Mouse (Mus musculus): ENCODE measurements at regions not wholly inside any gene's neighbourhood (a gene's known extent, or its start where the extent isn't known, plus 50 kb on each side); places are given as distances from the start of the nearest gene placed in this dataset.

DNA sequence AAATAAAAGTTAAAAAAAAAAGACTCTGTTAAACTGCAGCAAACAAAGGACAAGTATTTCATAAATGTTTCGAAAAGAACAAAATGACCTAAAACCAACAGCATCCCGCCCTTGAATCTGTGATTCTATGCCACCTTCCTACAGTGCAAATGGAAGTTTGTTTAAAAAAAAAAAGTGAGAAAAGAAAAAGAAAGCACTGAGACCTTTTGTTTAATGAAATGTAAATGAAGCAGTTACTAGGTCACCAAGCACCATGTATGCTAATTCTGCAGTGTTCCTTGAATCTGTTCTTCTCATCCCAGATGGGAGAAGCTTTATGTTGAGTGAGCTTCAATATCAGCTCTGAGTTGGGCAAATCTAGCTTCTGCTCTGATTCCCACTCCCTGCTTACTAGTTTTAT, 64.8 kb downstream of the Dnajb9 start:
- no peaks in the 10 kb centered on the region for H3K9me3 ChIP-seq (ENCODE audit: control insufficient read depth, low read length)
- H3K27ac ChIP-seq, result no peak overlapping the region
- no peak overlapping the region for H3K4me2 ChIP-seq (replicated peaks)
- no peak overlapping the region for H3K9ac ChIP-seq
- H3K36me3 ChIP-seq (replicated peaks; ENCODE audit: control insufficient read depth, insufficient read depth), result no peaks in the 10 kb centered on the region
- no peaks in the 10 kb centered on the region for H3K27me3 ChIP-seq (ENCODE audit: control insufficient read depth, insufficient read depth, low read length)
- DNase-seq (ENCODE audit: low spot score), result no peak
- WGBS, result 90% methylated on average over 2 of the region's 2 CpGs
- H3K4me1 ChIP-seq (replicated peaks; ENCODE audit: control insufficient read depth, insufficient read depth, low read length), result no peaks in the 10 kb centered on the region
- ATAC-seq (ENCODE audit: low FRiP score), result no peak
- no peak overlapping the region for H3K4me3 ChIP-seq (replicated peaks; ENCODE audit: low read length)

DNA sequence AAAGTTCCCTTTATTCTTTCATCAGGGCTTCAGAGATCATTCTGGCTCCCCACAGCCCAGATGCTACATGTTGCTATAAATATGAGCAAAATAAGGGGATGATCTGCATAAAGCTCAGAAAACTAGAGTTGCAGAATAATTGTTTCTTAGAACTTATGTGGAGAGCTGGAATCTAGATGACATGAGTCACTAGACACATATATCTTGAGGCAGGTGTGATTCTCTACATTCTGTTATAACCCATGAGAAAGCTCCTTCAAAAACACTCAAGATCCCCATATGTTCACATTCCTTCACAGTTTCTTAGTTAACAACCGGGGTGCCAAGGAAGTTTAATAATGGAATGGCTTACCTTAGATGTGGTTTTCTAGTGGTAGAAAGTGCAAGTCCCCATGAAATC, 71.1 kb downstream of the Dnajb9 start:
- H3K4me3 ChIP-seq (replicated peaks; ENCODE audit: low read length), result no peak overlapping the region
- no peak overlapping the region for H3K4me2 ChIP-seq (replicated peaks)
- no peaks in the 10 kb centered on the region for H3K4me1 ChIP-seq (replicated peaks; ENCODE audit: control insufficient read depth, insufficient read depth, low read length)
- no peak overlapping the region for H3K9ac ChIP-seq
- WGBS, result 91% methylated on average over 1 of the region's 1 CpGs
- no peaks in the 10 kb centered on the region for H3K27me3 ChIP-seq (ENCODE audit: control insufficient read depth, insufficient read depth, low read length)
- H3K27ac ChIP-seq, result no peak overlapping the region
- no peak for DNase-seq (ENCODE audit: low spot score)
- H3K36me3 ChIP-seq (replicated peaks; ENCODE audit: control insufficient read depth, insufficient read depth), result no peaks in the 10 kb centered on the region
- H3K9me3 ChIP-seq (ENCODE audit: control insufficient read depth, low read length), result no peaks in the 10 kb centered on the region
- ATAC-seq (ENCODE audit: low FRiP score), result no peak

DNA sequence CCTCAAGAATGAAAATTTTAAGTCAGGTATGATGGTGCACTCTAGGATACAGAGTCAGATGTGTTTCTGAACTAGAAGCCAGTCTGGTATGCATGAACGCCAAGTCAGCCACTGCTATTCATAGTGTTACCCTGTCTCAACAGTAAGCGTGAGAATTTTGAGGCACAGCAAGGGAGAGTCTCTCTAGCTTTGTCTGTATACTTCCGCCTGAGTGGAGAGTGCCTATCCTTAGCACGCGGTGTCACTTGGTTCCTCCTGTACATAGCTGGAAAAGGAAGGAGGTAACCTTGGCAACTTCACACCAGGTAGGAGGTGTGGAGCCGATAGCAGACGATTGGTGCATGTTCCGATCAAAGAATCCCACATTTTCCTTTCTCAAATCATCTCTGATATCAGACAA, 81.3 kb downstream of the Dnajb9 start:
- Histone ChIP-seq H3K9me3 (ENCODE audit: control insufficient read depth, low read length) (no peaks in the 10 kb centered on the region), H3K27me3 (ENCODE audit: control insufficient read depth, insufficient read depth, low read length) (no peaks in the 10 kb centered on the region), H3K4me2 (replicated peaks) (no peak overlapping the region), H3K36me3 (replicated peaks; ENCODE audit: control insufficient read depth, insufficient read depth) (no peaks in the 10 kb centered on the region), H3K4me1 (replicated peaks; ENCODE audit: control insufficient read depth, insufficient read depth, low read length) (no peaks in the 10 kb centered on the region), H3K9ac (no peak overlapping the region), H3K27ac (no peak overlapping the region), H3K4me3 (replicated peaks; ENCODE audit: low read length) (no peak overlapping the region)
- 78% methylated on average over 8 of the region's 8 CpGs for WGBS
- DNase-seq (ENCODE audit: low spot score) (no peak), ATAC-seq (ENCODE audit: low FRiP score) (no peak)

DNA sequence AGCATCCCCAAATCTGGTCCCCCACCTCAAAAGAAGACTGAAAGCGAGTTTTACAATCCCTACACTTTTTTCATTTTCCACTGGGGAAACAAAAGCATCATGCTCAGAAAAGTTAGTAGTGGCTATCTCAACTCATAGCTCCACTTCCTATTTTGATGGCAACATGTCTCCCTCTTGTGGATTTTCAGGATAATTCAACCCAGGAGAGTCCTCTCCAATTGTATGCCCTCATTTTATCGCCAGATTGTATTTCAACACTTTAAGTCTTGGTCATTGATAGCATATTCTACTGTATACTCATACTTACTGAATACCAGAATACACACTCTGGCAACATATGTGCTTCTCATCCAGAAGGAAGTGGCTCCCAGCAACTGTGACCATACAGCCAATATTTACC, 105.0 kb downstream of the Dnajb9 start:
- ATAC-seq (ENCODE audit: low FRiP score) (no peak), DNase-seq (ENCODE audit: low spot score) (peak; percentile 76)
- no peaks in the 10 kb centered on the region for H3K9me3 ChIP-seq (ENCODE audit: control insufficient read depth, low read length)
- 48% methylated on average over 2 of the region's 2 CpGs for WGBS
- H3K4me1 ChIP-seq (replicated peaks; ENCODE audit: control insufficient read depth, insufficient read depth, low read length), result no peaks in the 10 kb centered on the region
- H3K4me3 ChIP-seq (replicated peaks; ENCODE audit: low read length), result no peak overlapping the region
- no peak overlapping the region for H3K9ac ChIP-seq
- no peaks in the 10 kb centered on the region for H3K36me3 ChIP-seq (replicated peaks; ENCODE audit: control insufficient read depth, insufficient read depth)
- no peaks in the 10 kb centered on the region for H3K27me3 ChIP-seq (ENCODE audit: control insufficient read depth, insufficient read depth, low read length)
- H3K27ac ChIP-seq, result no peak overlapping the region
- no peak overlapping the region for H3K4me2 ChIP-seq (replicated peaks)

DNA sequence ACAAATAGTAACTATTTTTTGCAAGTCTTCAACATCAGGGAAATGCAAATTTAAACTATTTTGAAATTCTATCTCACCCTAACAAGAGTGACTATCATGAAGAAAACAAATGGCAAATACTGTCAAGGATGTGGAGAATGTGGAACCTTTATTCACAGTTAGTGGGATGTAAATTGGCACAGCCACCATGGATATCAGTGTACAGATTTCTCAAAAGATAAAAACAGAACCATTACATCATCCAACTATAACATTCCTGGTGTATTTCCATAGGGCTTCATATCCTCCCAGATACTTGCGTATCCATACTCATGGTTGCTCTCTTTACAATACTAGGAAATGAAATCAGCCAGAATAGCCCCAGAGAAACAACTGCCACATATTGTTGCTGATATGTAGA, 110.9 kb downstream of the Dnajb9 start:
- WGBS, result 95% methylated on average over 1 of the region's 1 CpGs
- Histone ChIP-seq H3K36me3 (replicated peaks; ENCODE audit: control insufficient read depth, insufficient read depth) (no peaks in the 10 kb centered on the region), H3K9me3 (ENCODE audit: control insufficient read depth, low read length) (no peaks in the 10 kb centered on the region), H3K4me2 (replicated peaks) (no peak overlapping the region), H3K4me1 (replicated peaks; ENCODE audit: control insufficient read depth, insufficient read depth, low read length) (no peaks in the 10 kb centered on the region), H3K4me3 (replicated peaks; ENCODE audit: low read length) (no peak overlapping the region), H3K9ac (no peak overlapping the region), H3K27ac (no peak overlapping the region), H3K27me3 (ENCODE audit: control insufficient read depth, insufficient read depth, low read length) (no peaks in the 10 kb centered on the region)
- no peak for DNase-seq (ENCODE audit: low spot score)
- ATAC-seq (ENCODE audit: low FRiP score), result no peak

DNA sequence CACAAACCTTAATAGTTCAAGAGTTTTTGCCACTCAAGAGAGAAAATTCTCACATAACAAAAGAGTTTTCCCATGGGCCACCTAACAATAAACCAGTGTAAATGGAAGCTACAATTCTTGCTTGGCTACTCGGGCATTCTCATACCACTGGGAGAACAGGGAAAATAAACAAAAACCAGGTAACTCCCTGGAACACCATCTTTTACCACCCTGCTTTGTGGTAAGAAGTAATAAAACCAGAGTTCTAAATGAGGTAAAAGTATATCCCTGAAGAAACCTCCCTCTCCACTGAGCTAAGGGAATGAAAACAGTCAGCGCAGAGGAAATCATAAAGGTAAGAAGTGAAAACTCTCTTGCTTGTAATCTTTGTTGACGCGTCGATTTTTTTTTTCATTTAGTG, 138.4 kb downstream of the Dnajb9 start:
- DNase-seq (ENCODE audit: low spot score) (no peak), ATAC-seq (ENCODE audit: low FRiP score) (no peak)
- no peaks in the 10 kb centered on the region for H3K9me3 ChIP-seq (ENCODE audit: control insufficient read depth, low read length)
- 91% methylated on average over 5 of the region's 5 CpGs for WGBS
- H3K27ac ChIP-seq, result no peak overlapping the region
- H3K36me3 ChIP-seq (replicated peaks; ENCODE audit: control insufficient read depth, insufficient read depth), result no peaks in the 10 kb centered on the region
- H3K4me1 ChIP-seq (replicated peaks; ENCODE audit: control insufficient read depth, insufficient read depth, low read length), result no peaks in the 10 kb centered on the region
- no peak overlapping the region for H3K4me3 ChIP-seq (replicated peaks; ENCODE audit: low read length)
- H3K4me2 ChIP-seq (replicated peaks), result no peak overlapping the region
- H3K27me3 ChIP-seq (ENCODE audit: control insufficient read depth, insufficient read depth, low read length), result no peaks in the 10 kb centered on the region
- H3K9ac ChIP-seq, result no peak overlapping the region

DNA sequence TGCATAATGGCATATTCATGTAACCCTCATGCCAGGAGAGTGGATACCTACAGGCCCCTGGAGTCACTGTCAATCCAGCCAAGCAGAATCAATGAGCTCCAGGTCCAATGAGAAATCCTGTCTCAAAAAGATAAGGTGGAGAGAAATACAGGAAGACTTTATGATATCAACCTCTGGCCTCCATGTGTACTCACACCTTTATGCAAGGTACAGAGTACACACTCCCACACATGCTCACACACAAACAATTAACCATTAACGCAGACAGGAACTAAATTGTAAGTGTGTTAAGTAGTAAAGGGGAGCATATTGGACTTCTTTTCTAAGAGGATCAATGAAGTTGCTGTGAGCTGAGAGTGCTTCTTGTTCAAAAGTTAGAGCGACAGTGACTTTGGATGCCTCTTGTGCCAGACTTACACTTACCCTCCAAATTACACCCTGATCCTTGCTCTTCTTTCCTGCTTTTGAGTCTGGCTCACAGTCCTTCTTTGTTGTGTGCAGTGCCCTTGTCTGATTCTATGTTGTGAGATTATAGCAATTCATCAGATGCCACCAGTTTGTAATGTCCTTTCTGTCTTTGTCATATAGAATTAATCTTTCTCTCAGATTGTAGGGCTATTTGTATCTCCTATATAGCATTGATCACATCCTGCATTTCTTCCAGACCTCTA, 153.5 kb downstream of the Dnajb9 start:
- H3K4me2 ChIP-seq (replicated peaks), result no peak overlapping the region
- 92% methylated on average over 2 of the region's 2 CpGs for WGBS

DNA sequence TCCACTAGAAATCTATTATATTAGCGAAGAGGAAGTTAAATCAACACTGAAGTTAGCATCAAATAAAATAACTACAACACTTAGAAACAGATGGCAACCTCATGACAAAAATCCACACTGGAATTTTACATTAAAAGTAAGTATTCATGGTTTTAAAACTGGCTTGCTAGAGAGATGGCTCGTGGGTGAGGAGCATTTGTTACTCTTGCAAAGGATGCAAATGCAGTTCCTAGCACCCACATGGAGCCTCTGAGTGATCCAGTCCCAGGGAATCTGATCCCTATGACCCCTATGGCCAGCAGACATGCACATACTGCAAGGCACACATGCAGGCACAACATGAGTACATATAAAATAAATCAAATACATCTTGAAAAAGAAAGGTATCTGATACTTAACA, 164.3 kb downstream of the Dnajb9 start:
- Histone ChIP-seq H3K4me2 (replicated peaks) (no peak overlapping the region), H3K36me3 (replicated peaks; ENCODE audit: control insufficient read depth, insufficient read depth) (no peaks in the 10 kb centered on the region), H3K9ac (no peak overlapping the region), H3K4me3 (replicated peaks; ENCODE audit: low read length) (no peak overlapping the region), H3K27ac (no peak overlapping the region), H3K27me3 (ENCODE audit: control insufficient read depth, insufficient read depth, low read length) (no peaks in the 10 kb centered on the region), H3K9me3 (ENCODE audit: control insufficient read depth, low read length) (no peaks in the 10 kb centered on the region), H3K4me1 (replicated peaks; ENCODE audit: control insufficient read depth, insufficient read depth, low read length) (no peaks in the 10 kb centered on the region)
- ATAC-seq (ENCODE audit: low FRiP score) (no peak), DNase-seq (ENCODE audit: low spot score) (no peak)
- 71% methylated on average over 2 of the region's 2 CpGs for WGBS

More for the DNA sequence above, 153.5 kb downstream of the Dnajb9 start:
- ATAC-seq (ENCODE audit: low FRiP score), result no peak
- no peak overlapping the region for H3K9ac ChIP-seq
- no peaks in the 10 kb centered on the region for H3K27me3 ChIP-seq (ENCODE audit: control insufficient read depth, insufficient read depth, low read length)
- H3K27ac ChIP-seq, result no peak overlapping the region
- H3K4me1 ChIP-seq (replicated peaks; ENCODE audit: control insufficient read depth, insufficient read depth, low read length), result no peaks in the 10 kb centered on the region
- no peak overlapping the region for H3K4me3 ChIP-seq (replicated peaks; ENCODE audit: low read length)
- no peaks in the 10 kb centered on the region for H3K36me3 ChIP-seq (replicated peaks; ENCODE audit: control insufficient read depth, insufficient read depth)
- no peaks in the 10 kb centered on the region for H3K9me3 ChIP-seq (ENCODE audit: control insufficient read depth, low read length)
- no peak for DNase-seq (ENCODE audit: low spot score)

DNA sequence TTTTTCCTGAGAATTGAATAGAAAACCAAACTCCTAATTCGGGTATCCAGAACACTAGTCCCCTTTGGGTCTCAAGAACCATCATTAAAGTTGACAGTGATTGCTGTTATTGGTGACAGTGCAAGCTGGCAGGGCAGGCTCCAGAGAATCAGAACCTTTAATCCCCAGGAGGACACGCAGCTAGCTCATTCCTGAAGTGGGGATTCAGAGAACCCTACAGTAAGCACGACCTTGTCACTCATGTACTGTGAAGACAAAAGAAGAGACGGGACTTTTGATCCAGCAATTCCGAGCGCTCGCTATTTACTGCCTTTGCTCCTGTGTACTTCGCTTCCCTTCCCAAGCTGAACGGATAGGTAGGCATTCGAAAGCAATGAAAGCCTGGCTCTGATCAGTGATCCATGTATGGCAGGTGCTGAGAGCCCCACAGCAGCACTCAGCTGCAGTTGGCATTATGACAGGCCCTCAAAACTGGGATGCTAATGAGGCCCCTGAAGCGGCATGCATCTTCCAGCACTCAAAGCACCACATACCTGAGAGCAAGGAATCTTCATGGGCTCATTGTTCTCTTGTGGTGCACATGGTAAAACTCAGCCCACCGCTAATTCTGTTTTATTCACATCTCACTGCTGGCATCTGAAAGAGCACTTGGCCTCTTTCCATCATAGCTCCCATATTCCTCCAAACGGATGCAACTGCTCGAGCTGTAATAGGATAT, 165.6 kb downstream of the Dnajb9 start:
- Histone ChIP-seq H3K4me1 (replicated peaks; ENCODE audit: control insufficient read depth, insufficient read depth, low read length) (no peaks in the 10 kb centered on the region), H3K4me3 (replicated peaks; ENCODE audit: low read length) (no peak overlapping the region), H3K27me3 (ENCODE audit: control insufficient read depth, insufficient read depth, low read length) (no peaks in the 10 kb centered on the region), H3K4me2 (replicated peaks) (no peak overlapping the region), H3K36me3 (replicated peaks; ENCODE audit: control insufficient read depth, insufficient read depth) (no peaks in the 10 kb centered on the region), H3K9ac (no peak overlapping the region), H3K9me3 (ENCODE audit: control insufficient read depth, low read length) (no peaks in the 10 kb centered on the region), H3K27ac (no peak overlapping the region)
- ATAC-seq (ENCODE audit: low FRiP score) (peak; percentile 70; the same call in 1 of the 2 replicates), DNase-seq (ENCODE audit: low spot score) (peak; percentile 26)
- whole genome bisulfite sequencing, result 60% methylated on average over 14 of the region's 14 CpGs

Data from hindbrain, embryonic 14.5 days (tissue).